Mouse (Mus musculus) embryo, embryonic 10.5 days (tissue): ENCODE data around the gene Mbnl2.
A peak's percentile ranks its signal among the peaks of the same experiment; 100 is the strongest.

Experiments
- DNase-seq: peaks from one replicate; pipeline ENCODE4 v3.0.0-alpha.2; 2015; ENCODE audit warnings: low spot score

Gene Mbnl2

DNA sequence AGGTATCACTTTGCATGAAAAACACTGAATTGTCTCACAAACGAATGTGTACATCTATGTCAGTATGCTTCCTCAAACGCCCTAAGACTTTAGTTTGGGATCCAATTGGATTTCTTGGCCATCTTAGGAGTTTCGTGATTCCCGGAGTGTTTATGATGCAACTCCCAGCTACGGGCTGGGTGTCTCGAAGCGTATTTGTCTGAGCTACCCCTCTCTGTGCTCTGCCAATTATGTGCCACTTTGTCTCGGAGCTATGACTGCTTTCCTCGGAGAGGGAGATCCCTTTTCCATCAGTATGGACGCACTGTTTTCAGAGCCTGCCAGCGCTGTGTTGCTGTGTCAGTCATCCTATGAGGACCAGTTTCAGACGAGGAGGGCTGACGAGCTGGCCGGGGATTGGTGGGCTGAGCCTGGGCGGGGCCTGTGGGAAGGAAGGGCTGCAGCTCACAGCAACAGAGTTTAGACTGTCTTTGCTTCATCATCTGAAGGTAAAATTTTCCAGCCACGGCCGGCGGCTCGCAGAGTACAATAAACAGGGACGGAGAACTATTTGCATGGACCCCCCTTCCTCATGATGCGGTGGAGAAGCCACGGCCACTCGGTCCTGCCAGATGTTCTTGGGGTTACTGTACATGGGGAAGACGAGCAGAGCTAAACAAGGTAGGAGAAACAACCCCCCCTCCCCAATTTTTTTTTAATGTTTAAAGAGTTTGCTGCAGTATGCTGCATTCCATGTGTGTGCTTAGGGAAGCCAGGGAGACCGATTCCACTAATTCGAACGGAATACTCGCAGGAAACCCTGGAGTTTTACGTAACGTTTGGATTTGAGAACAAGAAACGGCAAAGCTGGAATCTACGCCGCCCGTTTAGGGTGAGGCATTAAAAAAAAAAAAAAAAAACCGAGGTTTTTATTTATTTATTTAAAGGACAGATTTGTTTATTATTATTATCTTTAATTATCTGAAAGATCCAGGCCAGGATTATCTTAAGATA, at the start of gene Mbnl2:
Mbnl2 (plus strand) TSS at position 424 of the 993 bp plus-strand sequence.
- DNase-seq: peak; percentile 95

DNA sequence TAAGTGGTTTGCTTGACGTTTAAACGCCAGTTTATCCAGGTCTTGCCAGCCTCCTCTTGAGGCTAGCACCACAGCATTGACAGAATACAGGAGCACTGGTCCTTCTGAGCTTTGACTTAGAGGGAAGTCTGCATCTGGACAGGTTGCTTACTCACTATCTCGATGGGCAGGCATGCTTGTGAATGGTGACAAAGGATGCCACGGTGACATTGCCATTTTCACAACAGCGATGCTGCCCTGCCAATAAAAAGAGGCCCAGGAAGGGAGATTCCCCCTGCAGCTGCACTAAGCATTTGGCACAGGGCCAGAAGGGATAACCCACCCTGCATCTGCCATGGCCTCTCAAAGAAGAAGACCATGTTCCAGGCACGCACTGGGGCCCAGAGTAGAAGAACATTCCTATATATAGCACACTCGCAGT, 43.4 kb upstream of the Mbnl2 start:
- no peak for DNase-seq

DNA sequence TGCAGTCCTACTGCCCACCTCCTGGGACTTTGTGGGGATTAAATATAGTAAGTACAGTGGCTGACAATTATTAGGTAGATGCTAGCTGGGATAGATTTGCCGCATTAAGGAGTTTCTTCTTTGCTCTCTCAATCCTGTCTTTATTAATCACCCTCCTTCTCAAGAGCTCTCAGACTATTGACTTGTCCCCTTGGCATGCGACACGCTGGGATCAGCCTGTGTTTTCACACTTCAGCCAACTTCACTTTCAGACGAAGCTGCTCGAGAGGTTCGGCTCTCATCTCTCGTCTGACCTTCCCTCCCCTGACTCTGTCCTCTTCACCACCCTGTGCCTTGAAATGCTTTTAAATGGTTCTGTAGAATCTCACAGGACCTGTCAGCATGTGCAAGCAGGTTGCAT, 39.9 kb upstream of the Mbnl2 start:
- DNase-seq: no peak

DNA sequence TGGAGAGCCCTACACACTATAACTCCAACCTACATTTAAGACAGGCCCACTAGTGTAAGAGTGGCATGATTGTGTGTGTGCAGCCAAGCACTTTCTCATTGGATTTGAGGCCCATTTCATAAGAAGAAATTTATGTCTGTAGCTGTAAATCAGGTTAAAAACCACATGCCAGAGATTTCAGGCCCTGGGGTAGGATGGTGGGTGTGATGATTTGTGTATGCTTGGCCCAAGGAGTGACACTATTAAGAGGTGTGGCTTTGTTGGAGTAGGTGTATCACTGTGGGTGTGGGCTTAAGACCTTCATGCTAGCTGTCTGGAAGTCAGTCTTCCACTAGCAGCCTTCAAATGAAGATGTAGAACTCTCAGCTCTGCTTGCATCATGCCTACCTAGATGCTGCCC, 37.0 kb upstream of the Mbnl2 start:
- no peak for DNase-seq

DNA sequence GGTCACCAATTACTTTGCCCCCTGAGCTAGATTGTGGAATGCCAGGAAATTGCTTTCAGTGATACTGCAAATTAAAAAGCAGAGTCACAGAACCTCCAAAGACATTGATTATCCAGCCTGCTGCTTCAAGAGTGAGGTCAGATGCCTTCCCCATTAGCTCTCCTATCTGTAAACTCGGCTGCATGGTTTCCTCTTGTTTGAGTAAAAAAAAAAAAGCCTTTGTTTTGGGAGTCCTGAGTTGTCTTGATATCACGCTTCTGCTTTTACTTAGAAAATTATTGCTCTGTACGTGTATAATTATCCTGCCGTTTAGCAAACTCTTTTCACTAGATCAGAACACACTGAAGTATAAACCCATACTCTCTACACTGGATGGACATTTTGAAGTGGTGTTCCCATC, 35.3 kb upstream of the Mbnl2 start:
- no peak for DNase-seq

DNA sequence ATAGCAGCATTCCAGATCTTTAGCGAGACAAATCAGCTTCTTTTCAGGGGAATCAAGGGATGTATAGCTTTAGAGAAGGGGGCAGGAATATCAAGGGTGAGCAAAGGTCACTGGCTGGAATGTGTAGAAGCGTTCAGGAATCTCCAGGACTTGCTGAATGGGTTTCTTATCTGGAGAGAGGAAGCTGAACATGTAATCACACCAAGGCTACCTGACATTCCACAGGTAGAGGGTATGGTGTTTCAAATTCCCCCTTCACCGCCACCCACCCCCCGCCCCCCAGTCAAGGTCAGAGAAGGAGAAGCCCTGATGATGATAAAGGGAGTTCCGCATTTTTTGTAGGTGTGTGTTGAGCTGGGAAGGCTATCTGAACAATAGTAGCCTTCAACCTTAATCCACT, 32.8 kb upstream of the Mbnl2 start:
- peak; percentile 13 for DNase-seq

DNA sequence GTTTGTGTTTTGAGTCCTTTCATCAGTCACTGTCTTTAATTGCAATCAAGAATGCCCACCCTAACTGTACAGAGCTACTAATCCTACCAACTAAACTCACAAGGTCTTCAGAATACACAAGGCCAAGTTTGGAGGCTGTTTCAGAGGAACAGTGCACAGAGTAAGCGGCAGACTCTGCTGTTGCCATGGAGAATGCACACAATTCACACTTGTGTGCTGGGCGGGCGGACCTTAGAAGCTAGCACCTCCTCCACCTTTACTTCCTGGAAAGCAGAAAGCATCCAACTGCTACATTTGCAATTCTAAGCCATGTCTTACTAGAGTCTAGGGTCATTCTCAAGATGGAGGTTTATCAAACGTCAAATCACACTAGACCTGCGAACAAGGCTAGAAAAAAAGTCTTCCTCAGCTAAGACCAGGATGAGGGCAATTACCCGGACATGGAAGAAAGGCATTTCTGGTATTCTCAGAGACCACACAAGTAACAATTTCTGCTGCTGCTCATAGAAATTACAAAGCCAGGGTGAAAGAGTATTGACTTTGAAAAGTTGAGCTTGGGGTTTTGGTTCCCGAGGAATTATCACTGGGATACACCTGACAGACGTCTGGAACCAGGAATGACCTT, 30.3 kb upstream of the Mbnl2 start:
- no peak for DNase-seq

DNA sequence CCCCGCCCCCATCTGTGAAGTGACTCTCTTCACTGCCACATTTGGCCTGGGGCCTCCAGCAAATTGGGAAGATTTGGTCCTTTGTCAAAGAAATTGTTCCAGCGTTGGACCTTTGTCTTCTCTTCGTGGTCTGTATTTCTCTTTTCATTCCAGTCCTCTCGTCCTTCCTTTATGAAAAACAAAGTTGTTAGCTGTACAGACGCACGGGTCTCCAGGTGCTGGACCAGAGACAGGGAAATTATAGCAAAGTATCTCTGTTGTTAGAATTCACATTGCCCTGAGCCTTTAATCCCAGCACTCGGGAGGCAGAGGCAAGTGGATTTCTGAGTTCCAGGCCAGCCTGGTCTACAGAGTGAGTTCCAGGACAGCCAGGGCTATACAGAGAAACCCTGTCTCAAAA, 22.1 kb upstream of the Mbnl2 start:
- no peak for DNase-seq

DNA sequence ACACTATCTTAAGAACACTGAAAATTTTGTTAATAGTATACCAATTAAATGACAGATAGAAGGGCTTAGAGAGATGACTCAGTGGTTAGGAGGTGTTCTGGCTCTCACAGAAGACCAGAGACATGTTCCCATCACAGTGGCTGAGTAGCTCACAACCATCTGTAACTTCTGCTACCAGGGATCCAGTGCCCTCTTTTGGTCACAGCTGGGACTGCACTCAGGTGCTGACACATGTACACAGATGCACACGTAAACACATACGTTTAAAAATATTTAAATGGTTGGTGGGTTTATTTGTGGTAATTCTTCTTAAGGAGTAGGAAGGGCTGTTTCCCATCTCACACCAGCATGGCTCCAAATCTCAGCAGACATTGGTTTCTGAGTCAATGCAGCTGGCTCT, 19.3 kb upstream of the Mbnl2 start:
- no peak for DNase-seq

DNA sequence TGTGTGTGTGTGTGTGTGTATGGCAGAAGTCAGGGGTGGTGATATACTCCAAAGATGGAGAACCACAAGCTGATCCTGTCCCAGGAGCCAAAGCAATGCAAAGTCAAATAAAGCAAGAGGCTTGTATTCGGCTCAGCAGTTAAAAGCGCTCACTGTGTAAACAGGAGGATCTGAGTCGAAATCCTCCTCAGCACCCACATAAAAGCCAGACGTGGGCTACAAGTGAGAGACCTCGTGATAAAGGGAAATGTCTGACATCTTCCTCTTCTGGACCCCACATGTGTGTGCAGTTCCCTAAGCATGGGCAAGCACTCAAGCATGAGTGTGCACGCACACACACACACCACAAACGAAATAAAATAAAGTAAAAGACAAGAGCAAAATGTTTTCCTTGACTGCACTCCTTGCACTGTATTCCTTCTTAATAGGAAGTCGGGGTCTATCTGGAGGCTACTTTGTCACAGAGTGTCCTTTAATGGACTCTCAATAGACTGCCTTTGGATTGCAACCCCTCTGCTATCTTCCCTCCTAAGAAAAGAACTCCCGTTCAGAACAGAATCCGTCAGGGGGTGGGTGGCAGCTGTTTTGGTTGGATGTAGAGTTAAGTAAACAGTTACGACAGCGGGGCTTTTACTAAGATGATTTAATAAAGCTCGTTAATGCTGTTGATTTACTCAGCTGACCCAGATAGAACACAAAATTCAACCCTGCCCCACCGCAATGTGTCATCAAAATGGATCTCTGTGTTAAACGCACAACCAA, 18.7 kb upstream of the Mbnl2 start:
- no peak for DNase-seq

DNA sequence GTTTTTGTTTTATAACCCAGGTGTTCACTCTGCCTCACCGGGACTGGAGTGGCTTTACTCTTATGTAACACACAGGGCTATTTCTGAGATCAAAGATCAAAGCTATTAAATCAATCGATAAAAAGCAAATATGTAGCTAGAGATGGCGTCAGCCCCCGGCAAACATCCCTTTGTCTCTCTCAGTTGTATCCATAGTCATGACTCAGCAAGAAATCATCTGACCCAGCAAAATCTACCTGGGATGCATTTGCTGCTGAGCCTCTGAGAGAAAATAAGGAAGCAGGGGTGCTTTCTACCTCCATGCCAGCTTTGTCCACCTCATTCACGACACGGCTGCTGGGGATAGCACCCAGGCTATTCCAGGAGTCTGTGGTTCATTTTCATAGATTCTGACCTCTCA, 18.0 kb upstream of the Mbnl2 start:
- no peak for DNase-seq

DNA sequence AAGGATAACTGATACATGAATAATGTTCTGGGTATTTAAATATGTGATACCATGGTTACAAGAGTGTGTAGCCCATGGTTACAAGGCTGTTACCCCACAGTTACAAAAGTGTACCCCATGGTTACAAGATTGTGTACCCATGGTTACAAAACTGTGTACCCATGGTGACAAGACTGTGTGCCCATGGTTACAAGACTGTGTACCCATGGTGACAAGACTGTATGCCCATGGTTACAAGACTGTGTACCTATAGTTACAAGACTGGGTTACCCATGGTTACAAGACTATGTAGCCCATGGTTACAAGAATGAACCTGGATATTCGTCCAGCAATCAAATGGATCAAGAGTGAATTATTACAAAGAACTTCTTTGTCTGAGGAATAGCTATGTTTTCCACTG, 16.0 kb upstream of the Mbnl2 start:
- DNase-seq: no peak

DNA sequence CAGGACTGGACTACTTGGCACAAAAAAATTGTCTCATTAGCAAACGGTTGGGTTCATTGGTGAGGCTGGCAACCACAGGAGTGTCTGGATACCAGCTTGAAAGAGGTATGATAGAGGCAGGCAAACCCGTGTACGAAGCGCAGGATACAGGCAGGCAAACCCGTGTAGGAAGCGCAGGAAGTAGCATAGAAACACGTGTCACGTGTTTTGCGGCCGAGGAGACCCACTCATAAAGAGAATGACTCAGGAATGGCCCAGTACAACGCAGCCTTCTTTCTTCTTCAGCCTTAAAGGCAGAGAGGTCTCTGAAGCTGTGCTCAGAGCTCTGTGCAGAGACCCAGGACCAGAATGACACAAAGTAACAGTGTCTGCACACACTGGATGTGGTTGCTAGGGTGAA, 13.9 kb upstream of the Mbnl2 start:
- DNase-seq: no peak

DNA sequence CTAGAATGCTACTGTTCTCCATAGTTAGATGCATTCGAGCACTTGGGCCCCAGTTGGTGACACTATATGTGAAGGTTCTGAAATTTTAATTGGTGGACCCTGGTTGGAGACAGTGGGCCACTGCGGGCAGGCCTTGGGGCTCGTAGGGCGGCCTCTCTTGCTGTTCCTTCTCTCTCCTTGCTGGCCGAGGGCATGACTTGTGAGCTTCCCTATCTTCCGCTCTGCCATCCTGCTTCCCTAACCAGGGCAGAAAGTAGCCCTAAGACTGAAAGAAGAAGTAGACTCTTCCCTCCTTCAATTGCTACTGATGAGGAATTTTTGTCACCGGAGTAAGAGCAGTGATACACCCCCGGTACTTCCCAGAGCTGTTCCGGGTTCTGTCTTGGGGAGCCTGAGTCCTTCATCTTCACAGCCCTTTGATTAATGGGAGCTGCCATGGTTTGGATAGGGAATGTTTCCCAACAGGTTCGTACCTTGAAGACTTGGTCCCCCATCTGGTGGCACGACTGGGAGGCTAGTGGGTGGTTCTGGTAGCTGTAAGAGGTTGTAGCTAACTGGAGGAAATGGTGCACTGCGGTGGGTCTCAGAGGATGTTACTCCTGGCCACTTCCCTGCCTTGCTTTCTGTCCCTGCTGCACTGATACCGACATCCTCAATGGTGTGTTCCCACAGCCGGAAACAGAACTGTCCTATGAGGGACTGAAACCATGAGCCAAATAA, 12.6 kb upstream of the Mbnl2 start:
- no peak for DNase-seq

DNA sequence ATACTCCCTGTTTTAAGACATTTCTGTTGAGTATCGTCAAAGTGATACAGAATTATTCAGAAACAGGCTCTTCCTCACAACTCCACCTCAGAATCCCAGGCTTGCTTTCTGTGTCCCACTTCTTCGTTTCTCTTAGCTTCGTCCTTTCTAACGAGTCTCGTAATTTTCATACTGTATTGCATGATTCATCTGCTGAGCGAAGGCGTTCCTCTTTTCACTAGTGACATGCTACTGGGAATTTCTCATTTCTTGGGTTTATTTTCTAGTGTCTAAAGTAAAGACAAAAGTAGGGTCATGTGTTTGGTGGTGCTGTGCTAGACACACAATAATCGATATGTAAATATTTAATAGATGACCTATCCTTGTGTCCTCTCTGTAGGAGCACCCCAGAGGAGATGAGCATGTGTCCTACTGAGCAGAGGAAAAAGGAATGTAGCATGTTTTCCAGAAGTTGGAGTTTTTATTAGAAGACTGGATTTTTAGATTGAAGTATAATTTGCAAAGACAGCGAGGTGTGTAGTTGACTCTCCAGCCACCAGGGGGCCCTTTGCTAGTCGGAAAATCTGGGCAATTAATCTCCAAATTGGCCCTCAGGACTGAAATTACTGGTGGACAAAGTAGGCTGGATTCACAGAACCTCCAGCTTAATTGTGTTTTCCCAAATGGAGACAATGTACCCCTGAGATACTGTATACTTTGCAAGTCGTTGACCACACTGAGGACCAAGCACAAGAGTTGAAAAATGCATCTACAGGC, 11.9 kb upstream of the Mbnl2 start:
- DNase-seq: peak; percentile 62

DNA sequence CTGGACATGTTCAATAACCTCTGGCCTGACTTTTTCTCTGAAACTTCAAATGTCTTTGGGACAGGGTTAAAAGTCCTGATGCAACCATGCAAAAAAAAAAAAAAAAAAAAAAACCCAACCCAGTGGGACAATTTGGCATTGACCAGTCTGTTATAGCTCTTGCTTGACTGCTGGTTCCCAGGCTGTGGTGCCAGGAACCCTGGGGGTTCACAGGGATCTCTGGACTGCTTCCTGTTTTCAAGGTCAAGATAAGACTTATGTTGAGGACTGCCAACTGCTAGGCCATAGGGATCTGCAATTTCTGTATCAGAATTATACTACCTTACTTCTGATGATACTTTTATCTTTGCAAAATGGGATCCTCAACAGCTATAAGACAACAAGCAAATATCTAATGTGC, 9.6 kb upstream of the Mbnl2 start:
- DNase-seq: no peak

DNA sequence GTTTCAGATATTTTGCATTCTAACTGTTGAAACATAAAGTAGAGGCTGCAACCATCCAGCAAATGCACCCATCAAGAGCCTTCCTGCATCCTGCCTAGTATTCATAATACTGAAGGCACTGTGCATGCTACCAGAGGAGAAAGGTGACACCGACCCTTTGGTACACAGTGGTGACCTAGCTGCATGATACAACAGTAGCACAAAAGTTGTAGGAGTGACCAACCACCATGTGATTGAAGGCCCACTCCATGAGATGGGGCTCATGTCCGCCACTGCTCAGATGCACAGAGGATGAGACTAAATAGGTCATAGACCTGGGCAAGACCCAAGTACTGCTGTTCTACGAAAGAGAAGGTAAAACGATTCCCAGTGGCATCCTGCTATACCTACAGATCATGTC, 8.3 kb upstream of the Mbnl2 start:
- DNase-seq: no peak

DNA sequence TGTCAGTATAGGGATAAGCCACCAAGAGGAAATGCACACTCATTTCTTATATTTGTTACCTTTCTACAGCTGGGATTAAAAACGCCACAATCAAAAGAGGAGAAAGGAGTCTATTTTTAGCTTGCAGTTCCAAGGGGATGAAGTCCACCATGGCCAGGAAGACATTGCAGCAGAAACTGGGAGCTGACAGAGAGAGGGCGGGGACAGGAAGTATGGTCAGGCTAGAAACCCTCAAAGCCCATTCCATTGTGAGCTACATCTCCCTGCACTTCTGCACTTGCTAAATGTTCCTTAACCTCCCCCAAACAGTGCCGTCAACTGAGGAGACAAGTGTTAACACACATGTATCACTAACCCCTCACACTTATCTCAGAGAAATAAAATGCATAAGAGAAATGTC, 5.4 kb upstream of the Mbnl2 start:
- no peak for DNase-seq

DNA sequence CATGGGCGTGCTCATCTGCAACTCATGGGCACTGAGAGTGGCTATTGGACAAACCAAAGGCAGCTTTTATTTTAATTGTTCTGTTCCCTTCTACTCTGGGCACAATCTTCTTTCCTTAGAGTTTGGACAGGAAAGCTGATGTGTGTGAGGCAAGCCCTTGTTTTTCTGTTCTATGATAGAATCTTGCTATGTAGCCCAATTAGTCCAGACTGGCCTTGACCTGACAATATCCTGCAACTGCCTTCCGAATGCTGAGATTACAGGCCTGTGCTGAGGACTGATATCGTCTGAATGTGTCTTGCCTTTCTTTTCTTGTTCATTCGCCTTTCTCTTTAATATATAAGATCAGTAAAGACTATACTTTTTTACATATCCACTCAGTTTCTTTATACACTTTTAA, 4.8 kb upstream of the Mbnl2 start:
- no peak for DNase-seq

DNA sequence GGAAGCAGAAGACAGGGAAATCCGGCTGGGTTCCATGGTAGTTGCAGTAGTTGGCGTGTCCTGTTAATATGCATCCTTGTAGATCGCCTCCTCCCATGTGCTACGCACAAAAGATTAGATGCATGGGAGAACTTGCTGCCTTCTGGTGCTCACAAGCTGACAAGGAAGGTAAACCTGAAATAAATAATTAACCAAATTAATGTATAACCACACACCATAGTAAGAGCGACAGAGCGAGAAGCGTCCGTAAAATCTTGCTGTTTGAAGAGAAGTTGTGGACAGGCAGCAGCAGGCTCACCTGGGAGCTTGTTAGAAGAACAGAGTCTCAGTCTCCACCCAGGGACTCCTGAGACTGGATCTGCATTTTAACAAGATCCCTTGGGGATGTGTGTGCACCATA, 4.4 kb upstream of the Mbnl2 start:
- DNase-seq: no peak

DNA sequence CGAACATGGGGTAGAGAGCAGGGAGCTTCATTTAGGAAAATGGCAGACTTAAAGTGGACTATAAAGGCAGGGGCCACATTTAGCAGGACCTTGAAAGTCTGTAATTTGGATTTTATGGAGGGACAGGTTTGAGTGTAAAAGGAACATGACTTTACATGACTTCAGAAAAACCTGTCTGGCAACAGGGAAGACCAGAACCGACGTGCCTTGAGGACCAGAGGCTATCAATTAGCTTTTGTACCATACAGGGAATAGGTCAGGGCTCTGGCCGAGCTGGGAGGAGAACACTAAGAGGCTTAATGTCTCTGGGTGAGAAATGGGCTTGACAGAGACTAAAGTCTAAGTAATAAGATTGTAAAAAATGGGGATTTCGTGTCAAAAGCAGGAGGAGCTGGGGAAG, 1.7 kb upstream of the Mbnl2 start:
- DNase-seq: no peak
